Mouse (Mus musculus): ENCODE results near the gene Cd274.

Gene Cd274

GRCm38 (mm10) chr19:29436793-29437479, 69.7 kb downstream of the Cd274 start:
- DNase-seq, result no peak
